Mouse (Mus musculus) frontal cortex, postnatal 36 days (tissue): ENCODE data around the gene Ctbp1.

Source experiments
- DNase-seq, 2 experiments: peaks; one replicate each; pipeline ENCODE4 v3.0.0; 2022; ENCODE audit warnings: low spot score in 2 of 2

Ctbp1 gene

DNA sequence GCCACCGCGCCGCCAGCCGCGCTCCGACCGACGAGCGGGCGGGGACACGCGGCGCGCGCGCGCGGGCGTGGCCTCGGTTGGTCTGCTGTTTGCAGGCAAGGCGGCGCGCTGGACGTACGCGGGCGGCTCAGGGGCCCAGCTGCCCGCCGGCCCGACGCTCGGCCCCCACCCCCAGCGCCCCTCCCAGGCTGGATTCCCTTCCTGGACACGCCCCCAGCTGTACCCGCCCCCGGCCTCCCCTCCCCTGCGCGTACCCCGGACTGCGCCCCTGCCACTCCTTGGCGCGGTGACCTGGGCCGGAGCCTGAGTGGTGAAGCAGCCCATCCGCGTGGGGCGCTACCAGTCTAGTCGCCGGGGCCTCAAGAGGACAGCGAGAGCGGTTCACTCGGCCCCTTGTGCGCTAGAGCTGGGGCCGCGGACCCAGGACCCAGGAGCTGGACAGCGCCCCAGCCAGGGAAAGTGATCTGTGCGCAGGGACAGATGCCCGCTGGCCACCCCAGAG, at the start of gene Ctbp1:
Gene Ctbp1, minus strand, starts transcription at position 42 of the 502 bp plus-strand sequence.
- peak; percentile 89 to 90 for DNase-seq

DNA sequence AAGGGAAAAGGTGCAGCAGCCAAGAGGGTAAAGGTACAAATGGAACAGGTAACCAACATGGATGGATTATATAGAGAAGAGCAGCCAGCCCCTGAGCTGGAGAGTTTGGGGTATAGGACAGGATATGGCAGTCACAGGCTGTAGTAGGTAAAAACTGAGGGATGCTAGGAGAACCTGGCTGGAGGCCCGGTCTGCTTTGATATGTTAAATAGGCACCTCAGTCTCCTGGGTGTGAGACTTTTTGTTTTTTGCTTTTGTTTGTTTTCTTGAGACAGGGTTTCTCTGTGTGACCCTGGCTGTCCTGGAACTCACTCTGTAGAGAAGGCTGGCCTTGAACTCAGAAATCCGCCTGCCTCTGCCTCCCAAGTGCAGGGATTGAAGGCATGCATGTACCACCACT, 49.7 kb upstream of the Ctbp1 start:
- DNase-seq: no peak

DNA sequence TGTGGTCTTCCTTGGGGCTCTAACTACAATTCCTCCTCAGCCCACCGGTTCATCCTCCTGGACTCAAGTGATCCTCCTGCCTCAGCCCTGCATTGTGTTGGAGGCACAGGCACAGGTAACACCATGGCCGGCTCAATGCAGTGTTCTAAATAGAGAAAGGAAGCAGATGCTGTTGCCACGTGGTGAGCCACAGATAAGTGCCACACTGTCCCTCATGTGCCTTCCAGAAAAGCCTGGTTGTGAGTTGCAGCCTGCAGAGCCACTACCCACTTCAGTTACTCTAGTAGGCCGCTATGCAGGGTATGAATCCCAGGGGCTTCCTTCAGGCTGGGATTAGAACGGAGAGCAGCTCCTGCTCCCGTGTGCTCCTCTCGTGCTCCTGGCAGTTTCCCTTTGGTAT, 37.4 kb upstream of the Ctbp1 start:
- no peak for DNase-seq

DNA sequence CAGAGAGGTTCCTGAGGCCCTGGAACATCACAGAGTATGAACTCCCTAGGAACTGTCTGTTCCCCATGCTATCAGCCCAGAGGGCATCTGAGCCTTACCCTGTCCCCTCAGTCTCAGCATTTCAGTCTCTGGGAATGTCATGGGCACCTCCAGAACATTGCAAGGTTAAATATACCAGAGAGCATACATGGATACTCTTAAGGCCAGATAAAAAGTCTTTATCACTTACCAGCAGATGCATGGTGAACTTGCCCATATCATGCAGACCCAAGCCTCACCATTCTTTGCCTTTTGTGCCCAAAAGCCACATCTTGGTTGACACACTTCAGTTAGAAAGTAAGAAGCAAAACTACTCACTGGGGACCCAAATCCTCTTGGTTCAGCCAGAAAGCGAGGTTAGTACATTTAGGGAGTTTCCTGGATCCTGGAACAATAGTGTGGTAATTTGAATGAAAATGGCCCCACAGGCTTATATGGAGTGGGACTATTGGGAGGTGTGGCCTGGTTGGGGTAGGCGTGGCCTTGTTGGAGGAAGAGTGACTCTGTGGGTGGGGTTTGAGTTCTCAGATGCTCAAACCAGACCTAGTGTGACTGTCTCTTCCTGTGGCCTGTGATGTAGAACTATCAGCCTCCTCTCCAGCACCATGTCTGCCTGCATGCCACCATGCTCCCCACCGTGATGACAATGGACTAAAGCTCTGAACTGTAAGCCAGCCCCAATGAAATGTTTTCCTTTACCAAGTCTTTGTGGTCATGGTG, 36.1 kb upstream of the Ctbp1 start:
- DNase-seq: no peak

DNA sequence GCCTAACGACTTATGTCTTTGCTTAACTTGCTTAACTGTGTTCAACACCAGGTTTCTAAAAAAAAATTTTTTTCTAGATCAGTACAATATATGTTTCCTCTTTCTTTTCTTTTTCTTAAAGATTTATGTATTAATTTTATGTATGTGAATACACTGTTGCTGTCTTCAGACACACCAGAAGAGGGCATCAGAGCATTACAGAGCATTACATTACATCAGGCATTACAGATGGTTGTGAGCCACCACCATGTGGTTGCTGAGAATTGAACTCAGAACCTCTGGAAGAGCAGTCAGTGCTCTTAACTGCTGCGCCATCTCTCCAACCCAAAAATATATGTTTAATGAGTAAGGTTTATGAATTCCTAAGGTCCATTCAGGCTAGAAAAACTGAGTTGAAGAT, 27.0 kb upstream of the Ctbp1 start:
- DNase-seq: no peak

DNA sequence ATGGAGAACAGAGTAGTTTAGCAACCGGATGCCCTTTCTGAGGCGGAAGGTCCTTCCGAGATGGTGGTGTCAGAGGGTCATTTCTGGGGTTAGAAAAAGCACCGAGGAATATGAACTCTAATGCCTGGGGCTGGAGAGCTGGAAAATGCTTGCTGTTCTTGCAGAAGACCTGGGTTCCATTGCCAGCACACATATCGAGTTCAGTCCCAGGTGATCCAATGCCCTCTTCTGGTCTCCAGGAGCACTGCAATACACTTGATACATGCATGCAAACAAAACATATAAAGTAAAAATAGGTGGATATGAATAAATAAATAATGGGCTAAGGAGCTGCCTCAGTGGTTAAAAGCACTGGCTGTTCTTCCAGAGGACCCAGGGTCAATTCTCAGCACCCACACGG, 22.4 kb upstream of the Ctbp1 start:
- DNase-seq: peak in 1 of 2 experiments; percentile 4

DNA sequence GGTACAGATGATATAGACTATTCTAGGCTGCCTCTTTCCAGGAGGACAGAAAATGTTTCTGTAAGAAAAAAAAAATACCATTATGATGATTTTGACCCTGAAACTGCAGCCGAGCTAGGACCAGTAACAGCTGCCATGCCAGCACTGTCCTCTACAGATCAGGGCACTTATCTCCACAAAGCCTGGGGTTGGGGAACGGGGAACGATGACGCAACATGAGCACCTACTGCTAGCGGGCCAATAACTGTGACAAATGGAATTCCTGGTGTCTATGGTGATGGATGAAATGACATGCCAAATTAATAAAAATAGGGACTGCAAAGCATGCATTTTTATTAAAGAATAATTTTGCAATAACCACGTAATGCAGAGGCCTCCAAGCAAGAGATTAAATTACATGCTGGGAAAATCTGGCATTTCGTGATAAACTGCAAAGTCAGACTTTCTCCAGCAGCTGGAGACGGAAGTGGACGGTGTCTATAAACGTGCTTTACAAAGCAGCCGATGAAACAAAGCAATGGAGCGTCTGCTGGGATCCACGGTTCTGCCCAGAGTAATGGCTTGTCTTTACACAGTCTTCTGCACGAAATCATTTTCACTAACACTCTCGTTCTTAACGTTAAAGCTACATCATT, 19.1 kb upstream of the Ctbp1 start:
- DNase-seq: no peak

DNA sequence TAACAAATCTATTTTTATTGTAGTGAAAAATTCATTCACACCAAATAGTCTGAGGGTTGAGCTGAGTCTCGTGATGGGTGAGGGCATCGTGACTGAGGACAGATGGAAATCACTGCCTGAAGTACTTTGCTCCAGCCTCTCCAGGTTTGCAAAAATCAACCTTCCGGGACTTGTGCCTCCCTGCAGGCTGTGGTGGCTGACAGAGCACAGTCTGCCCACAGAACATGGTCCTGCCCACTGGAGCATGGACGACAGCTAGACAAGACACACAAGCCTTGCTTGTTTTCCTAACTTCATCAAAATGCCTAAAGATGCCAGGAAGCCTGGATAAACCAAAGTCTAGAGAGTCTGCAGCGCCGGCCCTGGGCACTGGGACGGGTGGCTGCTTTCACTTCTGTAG, 9.2 kb upstream of the Ctbp1 start:
- no peak for DNase-seq

DNA sequence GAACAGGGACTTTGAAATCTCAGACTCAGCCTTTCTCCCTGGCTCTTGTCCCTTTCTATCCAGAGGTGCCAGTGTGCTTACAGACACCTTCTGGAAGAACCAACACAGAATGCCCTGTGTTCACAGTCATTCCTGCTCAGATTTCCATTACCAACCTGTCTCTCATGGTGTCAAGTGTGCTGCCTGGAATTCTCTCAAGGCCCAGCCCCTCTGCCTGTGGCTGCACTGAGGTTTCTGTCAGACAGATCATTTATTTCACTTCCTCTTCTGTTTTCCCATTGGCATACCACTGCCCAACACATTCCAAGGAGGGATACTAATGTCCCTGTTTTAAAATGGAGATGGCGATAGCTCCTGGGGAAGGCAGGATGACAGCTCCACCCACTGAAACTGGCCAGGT, 6.6 kb upstream of the Ctbp1 start:
- DNase-seq: no peak

DNA sequence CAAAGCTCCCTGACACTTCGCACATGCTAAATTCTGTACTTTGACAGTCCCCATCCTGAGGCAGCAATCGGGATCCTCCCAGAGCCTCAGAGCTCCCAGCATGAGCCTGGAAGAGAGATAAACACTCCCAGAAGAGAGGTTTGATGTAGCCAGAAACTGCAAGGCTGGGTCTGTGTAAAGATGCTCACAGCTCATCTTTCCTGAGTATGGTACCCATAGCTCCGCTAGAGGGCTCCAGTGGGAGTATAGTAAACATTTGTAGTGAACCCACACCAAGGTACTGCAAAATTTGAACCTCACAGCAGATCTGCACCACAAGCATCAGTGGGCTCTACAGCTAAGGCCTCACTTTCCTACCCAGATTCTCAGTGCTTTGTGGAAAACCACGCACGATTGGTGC, 4.2 kb upstream of the Ctbp1 start:
- no peak for DNase-seq

DNA sequence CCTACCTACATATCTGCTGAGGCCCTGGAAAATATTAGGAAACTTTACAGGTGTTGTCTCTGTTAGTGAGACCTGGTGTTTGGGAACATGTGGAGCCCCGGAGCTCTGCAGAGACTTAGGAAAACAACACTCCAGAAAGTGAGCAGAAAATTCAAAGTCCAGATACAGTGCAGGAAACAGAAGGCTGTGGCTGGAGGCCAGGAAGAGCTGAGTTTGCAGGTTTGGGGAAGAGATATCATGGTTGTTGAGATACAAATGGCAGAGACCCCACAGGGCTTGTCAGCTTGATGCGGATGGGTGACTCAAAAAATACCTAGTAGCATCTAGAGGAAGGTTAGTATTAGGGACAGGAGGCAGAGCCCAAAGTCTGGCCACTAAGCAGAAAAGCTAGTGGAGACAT, 2.5 kb upstream of the Ctbp1 start:
- no peak for DNase-seq

DNA sequence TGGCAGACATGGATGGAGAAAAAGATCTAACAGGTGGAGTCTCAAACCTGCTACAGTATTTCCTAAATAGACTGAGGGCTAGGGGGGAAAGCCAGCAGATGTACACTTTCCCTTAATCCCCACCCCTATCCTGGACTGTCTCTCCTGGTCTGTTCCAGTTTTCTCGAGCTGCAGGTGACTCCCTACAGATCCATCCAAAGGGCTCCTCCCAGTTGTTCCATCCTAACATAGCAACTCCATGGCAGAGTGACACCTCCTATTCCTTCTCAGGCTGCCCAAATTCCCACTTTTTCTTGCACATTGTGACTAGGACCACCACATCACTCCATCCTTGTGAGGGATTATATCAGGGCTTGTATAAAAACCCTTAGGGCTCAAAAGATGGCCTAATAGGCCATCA, 960 bp upstream of the Ctbp1 start:
- DNase-seq: no peak

DNA sequence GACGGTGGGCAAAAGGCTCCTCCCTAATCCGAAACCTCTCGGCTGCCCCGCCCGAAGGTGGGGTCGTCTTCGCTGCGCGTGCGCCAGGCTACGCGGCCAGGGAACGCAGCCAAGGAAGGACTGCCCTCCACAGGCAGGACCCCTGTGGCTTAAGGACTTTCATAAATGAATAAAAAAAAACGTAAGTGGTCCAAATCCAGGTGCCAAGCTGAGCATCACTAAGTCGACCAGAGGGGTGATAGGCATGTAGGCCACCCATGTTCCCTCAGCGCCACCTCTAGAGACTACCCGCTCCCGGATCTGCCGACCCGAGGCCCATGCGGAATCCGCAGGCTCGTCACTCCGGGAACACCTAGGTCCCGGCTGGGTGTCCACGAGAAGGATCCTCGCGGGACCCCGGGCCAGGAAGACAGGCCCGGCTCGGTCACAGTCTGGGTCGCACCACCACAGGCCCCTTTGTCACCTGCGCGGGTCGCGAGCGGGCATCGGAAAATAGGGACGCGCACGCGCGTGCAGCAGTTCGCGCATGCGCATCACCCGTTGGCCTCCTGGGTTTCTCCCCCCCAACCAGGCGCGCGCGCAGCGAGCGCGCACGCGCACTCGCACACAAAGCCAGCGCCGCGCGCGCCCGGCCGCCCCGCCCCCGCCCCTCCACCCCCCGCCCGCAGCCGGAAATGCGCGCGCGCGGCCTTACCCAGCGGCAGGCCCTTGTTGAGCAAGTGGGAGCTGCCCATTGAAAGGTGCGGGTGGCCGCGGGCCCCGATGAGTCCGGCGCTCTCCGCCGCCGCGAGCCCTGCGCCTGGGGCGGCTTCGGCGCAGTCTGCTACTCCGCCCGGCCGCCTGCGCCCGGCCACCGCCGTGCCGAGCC, 475 bp downstream of the Ctbp1 start:
- DNase-seq: peak; percentile 91 to 92

DNA sequence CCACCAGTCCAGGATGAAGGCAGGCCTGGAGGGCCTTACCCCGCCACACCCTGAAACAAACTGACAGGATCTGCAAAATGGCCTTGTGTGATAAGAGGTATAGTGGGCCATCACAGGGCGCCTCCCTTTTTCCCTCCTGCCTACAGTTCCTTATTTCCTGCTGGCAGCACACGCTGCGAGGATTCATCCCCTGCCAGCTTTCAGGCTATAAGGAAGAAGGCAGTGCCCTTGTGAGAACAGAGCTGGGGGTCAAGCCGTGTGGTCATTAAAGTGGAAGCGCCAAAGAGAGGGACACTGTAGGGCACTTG, 1.1 kb downstream of the Ctbp1 start:
- no peak for DNase-seq

DNA sequence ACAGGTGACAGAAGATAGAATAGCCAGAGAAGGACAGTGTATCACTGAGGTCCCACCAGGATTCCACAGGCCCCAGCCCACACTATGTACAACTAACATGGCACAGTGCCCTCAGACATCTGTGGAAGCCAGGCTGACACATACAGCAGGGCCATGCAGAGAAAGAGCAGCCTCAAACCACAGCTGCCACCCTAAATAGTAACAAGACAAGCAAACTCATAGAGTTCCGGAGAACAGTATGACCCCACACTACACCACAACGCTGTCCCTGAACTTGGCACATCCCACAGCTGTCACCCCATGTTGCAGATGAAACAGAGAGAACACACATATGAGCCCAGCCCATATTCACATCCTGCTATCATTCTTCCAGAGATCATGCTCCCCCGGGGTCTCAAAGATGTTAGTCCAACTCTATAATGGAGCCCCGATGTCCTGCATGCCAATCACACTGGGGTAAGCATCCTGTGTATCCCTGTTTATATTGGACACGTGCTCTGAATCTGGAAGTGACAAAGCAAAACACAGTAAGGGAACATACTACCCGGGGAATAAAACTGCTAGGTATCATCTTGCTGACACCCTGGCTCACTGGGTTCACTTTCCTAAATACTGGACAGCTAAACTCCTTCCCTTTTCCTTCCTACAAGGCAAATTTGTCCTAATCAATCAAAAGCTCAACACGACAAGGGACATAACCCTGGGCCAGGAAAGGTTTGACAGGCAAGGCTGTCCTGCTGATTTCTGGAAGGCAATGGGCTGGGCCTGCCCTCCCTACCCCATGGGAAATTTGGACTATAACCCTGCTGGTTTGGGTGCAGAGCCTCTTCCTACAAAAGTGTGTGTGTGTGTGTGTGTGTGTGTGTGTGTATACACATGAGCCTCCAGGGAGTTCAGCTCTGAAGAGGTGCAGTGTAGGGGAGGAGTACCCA, 1.7 kb downstream of the Ctbp1 start:
- DNase-seq: no peak

DNA sequence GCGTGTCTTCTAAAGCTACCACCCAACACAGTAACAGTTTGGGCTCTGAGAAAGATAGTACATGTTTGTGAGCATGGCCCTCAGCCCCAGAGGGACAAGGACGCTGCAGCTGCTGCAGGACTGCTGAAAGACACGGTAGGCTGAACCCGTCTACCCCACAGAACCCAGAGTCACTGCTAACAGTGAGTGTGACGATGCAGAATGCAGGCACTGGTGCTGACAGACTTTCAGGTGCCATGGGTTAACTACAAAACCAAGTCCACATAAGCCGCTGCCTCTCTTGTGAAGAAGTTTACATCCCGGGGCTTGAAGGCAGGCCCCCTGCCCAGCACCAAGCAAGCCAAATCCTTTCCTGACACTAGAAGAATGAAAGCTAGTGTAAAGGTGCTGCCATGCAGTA, 2.6 kb downstream of the Ctbp1 start:
- DNase-seq: no peak

DNA sequence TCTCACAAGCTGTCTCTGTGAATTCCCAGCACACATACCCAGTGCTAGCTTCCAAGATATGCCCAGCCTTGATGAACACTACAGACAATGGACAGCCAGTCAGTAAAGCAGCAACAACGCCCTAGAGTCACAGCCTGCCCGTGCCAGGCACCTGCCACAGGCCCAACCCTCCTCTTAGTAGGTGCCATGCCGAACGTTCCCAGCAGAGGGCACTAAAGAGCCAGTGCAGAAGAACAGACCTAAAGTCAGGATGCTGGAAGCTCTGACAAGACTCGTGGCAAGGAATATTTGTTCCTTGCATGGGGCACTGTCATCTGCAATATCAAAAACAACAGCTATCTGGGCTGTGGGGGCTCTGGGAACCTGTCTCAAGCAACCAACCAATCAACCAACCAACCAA, 4.2 kb downstream of the Ctbp1 start:
- peak; percentile 86 to 91 for DNase-seq

DNA sequence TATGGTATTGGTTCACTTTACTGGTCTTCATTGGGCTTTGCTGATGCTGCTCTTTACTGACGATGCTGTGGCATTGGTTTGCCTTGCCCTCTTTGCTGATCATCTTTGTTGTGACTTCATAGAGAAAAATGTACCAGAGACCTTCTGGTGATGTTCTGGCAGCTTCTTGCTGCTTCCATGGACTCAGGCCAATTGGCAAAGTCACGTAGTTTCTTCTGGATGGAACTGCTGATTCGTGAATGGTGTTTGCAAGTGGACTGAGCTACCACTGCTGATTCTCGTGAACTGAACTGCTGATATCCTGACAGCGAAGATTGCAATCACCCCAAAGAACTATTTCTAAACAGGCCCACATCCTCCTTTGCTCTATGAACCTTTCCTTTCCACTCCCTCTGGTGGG, 20.4 kb downstream of the Ctbp1 start:
- DNase-seq: no peak

DNA sequence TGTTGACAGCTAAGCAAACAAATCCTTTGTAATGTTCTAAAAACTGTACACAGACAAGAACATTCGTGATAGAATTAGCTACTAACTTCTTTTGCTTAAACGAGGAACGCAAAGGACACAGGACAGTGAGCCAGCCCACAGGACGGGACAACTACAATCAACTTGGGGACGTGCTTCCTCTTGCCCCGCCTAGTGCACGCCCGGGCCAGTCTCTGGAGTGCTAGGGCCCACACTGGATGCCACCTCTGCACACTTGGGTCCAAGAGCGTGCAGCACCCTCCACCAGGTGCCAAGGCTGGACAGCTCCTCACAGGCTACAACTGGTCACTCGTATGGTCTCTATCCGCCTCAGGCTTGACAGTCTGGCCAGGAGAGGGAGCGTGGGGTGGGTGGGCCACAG, 26.6 kb downstream of the Ctbp1 start:
- no peak for DNase-seq

DNA sequence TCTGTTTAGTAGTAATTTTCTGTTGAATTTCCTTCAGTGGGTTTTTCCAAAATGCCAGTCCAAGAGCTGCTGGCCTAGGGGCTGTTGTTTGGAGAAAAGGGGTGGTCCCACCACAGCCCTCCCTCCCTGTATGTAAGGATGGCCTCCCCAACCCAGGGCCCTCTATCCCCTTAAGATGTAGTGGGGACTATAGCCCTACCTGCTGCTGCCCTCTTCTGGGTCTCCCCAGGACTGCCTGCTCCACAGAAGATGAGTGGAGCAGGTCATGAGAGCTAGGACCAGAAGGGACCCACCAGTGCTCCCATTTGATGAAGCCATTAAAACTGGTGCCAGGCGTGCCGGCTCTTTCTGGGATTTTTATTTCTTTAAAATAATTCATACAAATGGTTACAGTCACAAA, 27.4 kb downstream of the Ctbp1 start:
- no peak for DNase-seq

DNA sequence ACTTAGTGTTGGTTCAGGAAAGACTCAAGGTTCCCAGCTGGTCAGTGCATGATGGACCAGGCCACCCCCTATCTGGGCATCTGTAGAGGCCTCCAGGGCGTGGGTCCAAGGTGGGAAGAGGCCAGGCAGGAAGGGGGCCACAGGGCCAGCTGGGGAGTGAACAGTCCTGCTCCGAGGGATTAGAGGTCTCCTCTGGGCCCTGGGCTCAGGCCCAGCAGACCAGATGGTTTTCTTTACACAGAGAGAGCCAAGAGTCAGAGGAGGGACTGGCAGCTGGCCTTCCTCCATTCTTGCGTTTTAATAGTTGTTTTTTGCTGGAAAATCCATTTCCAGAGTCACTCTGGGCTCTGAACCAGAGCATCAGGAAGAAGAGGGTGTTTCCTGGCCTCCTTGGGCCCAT, 29.1 kb downstream of the Ctbp1 start:
- peak; percentile 31 to 51 for DNase-seq
